Mouse (Mus musculus) gastrocnemius, postnatal 10 days (tissue): Measurements from ENCODE around the gene Snapc4. TPM values are rescaled to one million over a fixed set of nuclear protein-coding genes. Genes with fewer than 3 reads are reported as not detected.
"Not testable (repeated sequence)": the region's sequence is repeated elsewhere in the genome, so short reads cannot be mapped to it uniquely, and the experiment has no call there.

Source experiments
- DNase-seq: peaks from one replicate; pipeline ENCODE4 v3.0.0; 2021; ENCODE audit warnings: mixed read lengths
- total RNA-seq, 2 experiments: library from RNA; stranded (reverse); gene quantifications; 2 replicates each; pipeline ENCODE4 v1.2.3; 2021

Gene Snapc4
- total RNA-seq, 2 experiments from 2014 or later = 11.1 to 14.5 TPM

GRCm38 (mm10) chr2:26380871-26381270, 418 bp upstream of the Snapc4 start:
- not testable (repeated sequence) for DNase-seq

- no peak for DNase-seq
Measured at GRCm38 (mm10) chr2:26372396-26372795, 8.1 kb downstream of the Snapc4 start.

- DNase-seq = no peak
Measured at GRCm38 (mm10) chr2:26368572-26368971, 11.9 kb downstream of the Snapc4 start.

DNA sequence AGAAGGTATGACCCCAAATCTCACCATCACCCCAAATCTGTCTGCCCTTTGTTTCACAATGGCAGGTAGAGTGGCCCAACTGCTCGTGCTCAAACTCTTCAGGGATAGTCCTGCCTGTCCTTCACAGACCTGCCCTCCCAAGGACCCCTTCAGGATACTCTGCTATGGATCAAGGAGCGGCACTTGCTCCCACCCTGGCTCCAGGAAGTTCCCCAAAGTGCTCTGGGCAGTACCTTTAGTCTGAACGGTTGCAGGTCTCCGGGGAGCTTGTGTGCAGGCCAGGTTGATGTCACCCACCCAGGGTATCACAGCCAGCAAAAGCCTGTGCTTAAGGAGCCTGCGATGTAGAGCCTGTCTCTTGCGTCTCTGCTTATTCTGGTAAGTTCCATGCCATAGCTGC, 12.5 kb downstream of the Snapc4 start:
- no peak for DNase-seq

DNA sequence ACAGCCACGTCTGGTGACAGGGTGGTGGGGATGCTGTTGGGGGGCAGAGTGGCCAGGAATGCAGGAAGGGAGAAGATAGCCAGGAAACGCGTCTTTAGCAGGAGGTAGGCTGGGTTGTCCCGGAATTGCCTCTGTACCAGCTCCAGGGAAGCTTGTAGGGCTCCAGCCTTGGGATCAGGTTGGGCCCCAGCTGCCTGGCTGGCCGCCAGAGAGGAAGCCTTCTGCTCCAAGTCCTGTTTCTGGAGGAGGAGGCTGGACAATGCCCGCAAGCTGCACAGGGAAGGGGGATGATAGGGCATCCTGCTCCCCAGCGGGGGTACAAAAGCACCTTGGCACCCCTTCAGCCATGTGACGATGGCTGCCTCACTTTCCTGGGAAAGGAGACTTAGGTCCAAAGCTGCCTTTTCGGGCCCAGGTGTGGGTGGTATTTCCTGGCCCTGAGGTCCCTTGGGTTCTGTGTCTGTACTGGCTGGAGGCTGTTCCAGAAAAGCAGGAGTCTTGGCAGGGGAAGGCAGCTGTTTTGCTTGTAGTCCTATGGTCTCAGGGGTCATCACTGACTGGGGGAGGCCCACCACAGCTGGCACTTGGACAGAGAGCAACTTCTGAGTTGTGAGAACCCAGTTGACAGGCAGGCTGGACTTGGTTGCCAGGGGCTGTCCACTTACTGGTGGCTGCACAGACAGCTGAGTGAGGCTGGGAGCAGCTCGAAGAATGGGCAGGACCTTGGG, 15.6 kb downstream of the Snapc4 start:
- DNase-seq = peak; percentile 91

DNA sequence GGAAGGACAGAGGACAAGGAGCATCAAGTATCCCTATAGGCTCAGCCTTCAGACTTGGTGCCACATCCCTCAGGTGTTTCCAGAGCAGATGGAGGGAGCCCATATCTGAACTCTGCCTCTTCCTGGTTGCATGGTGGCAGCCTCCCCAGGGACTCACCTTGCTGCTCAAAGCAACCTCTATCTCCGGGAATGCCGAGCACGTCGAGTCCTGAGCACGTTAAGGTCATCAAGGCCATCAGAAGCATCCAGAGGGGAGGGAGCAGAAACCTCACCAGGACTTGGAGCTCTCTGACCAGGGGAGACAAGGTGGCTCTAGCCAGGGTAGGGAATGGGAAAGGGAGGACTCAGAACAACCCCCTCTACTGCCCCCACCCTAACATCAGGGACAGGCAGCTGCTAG, 17.0 kb downstream of the Snapc4 start:
- DNase-seq = no peak

DNA sequence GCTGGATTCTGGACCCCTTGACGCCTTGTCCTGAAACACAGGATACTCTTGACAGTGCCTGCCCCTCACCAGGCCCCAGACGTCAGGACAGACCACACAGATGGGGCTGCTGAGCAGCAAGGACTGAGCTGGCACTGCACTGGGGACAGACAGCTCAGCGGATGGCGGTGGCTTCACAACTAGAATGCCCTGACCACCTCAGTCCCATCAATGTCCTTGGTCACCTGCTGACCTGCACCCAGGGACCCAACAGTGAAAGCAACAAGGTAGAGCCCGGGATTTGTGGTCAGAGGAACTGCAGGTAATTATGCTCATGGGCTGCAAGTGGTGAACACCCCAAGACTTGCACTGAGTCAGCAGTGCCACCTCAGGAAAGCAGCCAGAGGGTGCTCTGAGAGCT, 17.5 kb downstream of the Snapc4 start:
- DNase-seq = no peak

DNA sequence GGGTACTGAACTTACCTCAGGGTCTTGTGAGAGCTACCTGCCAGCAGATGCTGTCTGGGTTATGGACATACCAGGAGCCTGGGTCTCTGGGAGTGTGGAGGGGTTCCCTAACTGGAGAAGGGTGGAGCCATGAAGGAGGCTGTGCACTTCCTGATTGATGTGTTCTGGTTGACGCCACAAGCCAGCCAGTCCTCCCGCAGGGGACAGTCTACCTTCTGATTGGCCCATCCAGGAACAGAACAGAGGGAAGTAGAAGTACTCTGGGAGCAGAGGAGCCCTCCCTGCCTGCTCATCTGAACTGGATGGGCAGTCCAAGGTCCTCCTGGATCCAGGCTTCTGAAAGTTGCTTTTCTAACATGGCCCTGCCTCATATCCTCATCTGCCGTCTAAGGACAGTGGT, 19.7 kb downstream of the Snapc4 start, which contains the start of gene Card9:
TSS of gene Card9 (minus strand) at position 147 of the 400 bp plus-strand sequence.
- no peak for DNase-seq

DNA sequence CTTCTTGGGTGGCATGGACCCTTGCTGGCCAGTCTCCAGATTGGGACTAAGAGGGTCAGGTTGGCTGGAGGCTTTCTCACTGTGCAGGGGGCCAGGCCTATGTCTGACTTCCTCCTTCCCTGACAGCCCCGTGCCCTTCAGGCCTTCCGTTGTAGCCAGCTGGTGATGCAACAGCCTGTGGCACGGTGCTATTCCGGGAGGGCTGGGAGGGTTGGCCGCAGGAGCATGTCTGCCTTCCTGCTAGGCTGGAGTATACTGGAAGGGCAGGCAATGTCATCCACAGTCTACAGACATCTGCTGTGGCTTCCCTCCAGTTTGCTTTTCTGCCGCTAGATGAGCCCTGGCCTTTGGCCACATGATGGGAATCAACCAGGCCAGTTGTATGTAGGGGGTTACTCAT, 20.5 kb downstream of the Snapc4 start:
- DNase-seq = peak; percentile 50

GRCm38 (mm10) chr2:26358667-26359320, 21.7 kb downstream of the Snapc4 start:
- no peak for DNase-seq

DNA sequence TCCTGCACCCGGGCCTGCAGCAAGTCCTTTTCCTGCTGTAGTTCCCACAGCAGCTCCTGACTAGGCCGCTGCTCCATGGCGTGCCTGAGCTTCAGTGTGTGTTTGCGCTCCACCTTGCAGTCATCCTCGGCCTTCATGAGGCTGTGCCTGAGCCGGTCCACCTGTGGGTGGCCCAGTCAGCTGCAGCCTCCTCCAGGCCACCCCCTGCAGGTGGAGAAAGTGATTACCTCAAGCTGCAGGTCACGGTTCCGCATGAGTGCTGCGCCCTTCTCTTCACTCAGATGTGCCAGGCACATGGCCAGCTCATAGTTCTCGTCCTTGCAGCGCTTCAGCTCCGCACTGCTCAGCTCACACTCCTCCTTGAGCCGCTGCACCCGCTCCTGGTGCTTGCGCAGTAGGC, 23.0 kb downstream of the Snapc4 start:
- no peak for DNase-seq

DNA sequence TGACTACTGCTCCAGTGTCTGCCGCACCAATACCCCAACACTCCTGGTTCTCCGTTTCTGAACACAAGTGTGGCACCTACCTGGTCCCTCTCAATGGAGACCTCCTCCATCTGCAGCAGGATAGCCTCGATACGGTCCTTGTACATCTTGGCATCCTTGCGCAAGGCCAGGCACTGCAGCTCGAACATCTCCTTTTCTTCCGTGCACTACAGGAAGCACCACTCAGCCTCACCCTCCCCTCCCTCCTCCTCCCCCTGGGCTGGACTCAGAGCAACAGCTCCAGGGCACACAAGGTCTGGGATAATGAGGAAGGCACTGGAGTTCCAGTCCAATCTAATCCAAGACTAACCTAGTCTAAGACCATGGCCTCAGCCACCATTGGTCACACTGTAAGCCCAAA, 23.8 kb downstream of the Snapc4 start:
- DNase-seq = no peak

GRCm38 (mm10) chr2:26356231-26356630, 24.2 kb downstream of the Snapc4 start:
- no peak for DNase-seq

- no peak for DNase-seq
Measured at GRCm38 (mm10) chr2:26354401-26354800, 26.1 kb downstream of the Snapc4 start.

DNA sequence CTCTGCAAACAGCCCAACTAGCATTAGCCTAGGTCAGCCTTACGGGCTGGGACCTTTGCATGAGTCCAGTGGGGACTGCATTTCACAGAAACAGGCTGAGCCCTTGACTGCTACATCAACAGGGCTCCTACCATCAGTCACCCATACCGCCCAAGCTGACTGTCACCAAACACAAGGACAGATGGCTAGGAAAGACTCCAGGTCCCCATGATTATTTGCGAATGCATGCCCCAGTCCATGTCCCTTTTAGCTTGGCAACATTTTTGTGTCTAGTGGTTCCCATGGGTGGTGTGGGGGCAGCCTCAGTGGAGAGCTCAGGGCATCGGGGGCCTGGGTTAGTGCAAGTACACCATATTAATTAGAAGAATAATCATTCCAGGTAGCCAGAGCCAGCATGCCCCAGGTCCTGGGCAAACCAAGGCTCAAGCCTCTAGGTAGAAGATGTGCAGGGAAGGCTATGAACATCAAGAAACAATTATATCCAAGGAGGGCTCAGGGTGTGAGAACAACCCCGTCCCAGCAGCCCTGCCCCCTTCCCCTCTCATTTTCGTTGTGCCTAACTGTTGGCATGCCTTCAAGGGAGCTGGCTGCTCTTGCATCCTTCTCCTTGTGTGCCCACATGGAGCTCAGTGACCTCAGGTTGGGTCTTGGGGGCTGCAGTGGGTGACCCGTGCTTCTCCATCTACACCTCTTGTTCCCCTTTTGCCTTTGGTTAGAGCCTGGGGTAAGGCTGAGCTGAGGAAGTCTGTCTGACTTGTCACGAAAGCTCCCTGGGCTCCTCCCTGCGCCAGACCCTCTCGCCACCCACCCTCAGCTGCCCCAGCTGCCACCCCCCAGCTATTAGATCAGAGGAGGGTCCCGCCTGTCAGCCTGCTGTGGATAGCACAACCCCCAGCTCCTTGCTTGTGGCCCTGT, 27.1 kb downstream of the Snapc4 start:
- DNase-seq = no peak

DNA sequence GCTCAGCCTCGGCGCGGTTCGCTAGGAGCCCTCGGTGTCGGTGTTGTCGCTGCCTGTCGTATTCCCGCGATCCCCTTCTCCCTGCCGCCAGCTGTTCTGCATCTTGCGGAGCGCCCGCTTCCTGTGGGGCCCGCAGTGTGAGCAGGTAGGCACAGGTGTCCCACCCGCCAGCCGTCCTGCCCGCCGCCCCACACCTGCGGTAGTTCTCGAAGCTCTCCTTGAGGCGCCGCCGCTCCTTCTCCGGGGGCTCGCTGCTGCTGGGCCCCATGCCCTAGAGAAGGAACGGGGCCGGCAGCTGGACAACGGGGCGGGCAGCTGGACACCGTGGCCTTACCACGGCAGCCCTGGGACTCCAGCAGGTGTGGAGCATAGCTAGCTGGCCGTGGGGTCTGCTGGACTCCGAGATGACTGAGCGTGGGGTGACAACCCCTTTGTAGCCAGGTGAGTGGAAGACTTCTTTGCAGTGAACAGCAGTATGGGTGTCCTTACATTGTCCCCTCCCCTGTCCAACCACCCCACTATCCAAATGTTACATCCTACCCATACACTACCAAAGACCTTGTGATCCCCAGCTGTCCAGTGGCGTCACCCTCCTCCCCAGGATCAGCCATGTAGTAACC, 28.1 kb downstream of the Snapc4 start:
- peak; percentile 48 for DNase-seq

- peak; percentile 94 for DNase-seq
Measured at GRCm38 (mm10) chr2:26351358-26352290, 28.8 kb downstream of the Snapc4 start, which contains the start of gene Dnlz. Dnlz (minus strand) TSS chr2:26352110.

DNA sequence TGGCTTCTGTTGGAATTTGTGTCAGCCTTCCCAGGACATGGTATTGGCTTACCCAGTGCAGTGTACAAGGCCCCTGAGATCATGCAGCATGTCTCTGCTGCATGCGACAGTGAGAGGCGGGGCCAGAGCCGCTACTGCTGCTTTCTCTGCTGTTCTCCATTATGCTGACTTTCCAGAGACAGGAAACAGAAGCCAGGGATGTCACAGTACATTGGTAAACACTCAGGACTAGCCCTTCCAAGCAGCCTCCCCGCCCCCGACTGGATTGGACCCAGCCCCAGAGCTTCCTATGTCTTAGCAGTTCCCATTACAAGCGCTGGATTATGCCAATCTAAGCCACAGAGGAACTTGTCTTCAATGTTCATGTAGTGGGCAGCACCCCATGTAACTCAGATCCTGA, 32.2 kb downstream of the Snapc4 start:
- no peak for DNase-seq

- no peak for DNase-seq
Measured at GRCm38 (mm10) chr2:26342609-26343490, 37.6 kb downstream of the Snapc4 start.

DNA sequence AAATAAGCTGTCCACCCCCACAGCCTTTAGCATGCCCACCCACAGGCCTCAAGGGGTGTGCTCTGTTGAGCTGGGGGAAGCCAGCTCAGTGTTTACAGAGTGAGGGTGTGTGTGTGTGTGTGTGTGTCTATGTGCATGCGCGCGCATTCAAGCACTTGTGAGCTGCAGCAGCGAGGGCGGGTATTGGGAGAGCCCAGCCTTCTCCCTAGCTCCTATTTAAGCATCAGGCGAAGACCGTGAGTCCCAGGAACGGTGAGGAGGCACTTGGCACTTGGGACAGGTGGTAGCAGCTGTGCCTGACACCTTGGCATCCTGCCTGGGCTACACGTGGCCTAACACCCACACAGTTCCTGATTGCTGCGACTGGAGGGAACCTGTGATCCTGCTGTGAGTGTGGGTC, 38.4 kb downstream of the Snapc4 start:
- peak; percentile 72 for DNase-seq
